Mouse (Mus musculus) C2C12 (cell line): Measurements from ENCODE around the gene Vwce.

Source experiments
- CEBPB ChIP-seq: IDR thresholded peaks from one replicate; pipeline ENCODE4 v1.6.1; 2011; ENCODE audit warnings: low read depth, mild to moderate bottlenecking, control low read depth, moderate library complexity
- CTCF ChIP-seq: IDR thresholded peaks from one replicate; pipeline ENCODE4 v1.5.1; 2011; ENCODE audit not compliant: control insufficient read depth, insufficient read depth, insufficient read length
- MAX ChIP-seq: IDR thresholded peaks from one replicate; pipeline ENCODE4 v1.6.1; 2011; ENCODE audit warnings: mild to moderate bottlenecking, control low read depth
- MYOD1 ChIP-seq: IDR thresholded peaks from one replicate; pipeline ENCODE4 v1.6.1; 2011; ENCODE audit warnings: low read depth; ENCODE audit not compliant: control insufficient read depth, insufficient read length
- USF1 ChIP-seq: IDR thresholded peaks from one replicate; pipeline ENCODE4 v1.6.1; 2011; ENCODE audit warnings: low read depth, mild to moderate bottlenecking, control low read depth, moderate library complexity

- TF ChIP-seq CTCF (peak; percentile 62), CEBPB (no peak), MYOD1 (no peak), MAX (no peak), USF1 (no peak)
These were observed 31.5 kb downstream of the Vwce start for GRCm38 (mm10) chr19:10665499-10665898.
